Mouse (Mus musculus): ENCODE data around the gene Entpd4b.
"Not testable (repeated sequence)": the region's sequence is repeated elsewhere in the genome, so short reads cannot be mapped to it uniquely, and the experiment has no call there.

The Entpd4b gene

DNA sequence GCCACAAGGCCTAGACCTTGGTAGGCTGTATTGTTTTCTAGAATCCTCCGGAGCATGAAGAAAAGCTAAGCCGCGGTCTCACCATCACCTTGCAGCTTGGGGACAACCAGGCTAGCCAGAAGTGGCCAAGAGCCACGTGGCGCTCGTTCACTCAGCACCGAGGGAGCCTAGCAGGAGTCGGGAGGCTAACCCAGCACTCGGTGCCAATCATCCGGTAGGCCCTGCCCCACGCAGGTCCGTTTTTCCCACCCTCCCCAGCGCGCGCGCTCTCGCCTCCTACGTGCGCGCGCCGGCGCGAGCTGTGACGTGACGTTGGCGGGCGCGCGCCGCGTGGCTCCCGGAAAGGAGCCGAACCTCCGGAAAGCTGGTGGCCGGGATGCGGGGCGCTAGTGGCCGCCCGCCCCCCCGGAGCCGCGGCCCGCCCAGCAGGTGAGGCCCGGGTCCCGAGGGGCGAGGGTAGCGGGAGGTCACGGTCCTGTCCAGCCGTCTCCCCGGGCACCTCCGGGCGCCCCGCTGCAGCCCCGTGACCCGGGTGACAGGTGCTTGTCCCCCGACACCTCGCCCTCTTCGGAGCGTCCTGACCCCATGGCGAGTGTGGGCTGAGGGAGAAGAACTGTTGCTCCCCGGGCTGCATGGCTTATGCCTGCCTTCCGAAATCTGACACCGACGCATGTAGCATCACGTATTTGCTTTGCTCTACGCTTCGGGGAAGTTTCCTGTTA is at the start of gene Entpd4b:
Gene Entpd4b, plus strand, starts transcription at position 315 of the 722 bp plus-strand sequence.
- not testable (repeated sequence) for DNase-seq (ENCODE audit: low spot score in 2 of 2)

GRCm38 (mm10) chr14:69507000-69507399 is 48.2 kb upstream of the Entpd4b start:
- not testable (repeated sequence) for DNase-seq (ENCODE audit: low spot score in 2 of 2)

DNA sequence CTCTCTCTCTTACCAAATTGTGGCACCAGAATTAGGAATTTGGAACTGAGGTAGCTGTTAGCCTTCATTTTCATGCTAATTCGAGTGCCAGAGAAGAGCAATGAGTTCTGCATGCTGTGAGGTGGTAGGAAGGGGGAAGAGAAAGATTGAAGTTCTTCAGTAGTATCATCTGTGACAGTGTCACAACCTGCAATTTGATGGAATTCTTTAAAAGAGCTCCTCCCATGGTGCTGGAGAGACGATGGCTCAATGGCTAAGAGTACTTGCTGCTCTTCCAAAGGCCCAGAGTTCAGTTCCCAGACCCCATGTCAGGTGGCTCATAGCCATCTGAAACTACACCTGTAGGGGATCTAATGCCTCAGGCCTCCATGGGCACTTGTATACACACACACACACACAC is 42.8 kb upstream of the Entpd4b start, which contains the start of gene Gm27179:
Gene Gm27179, minus strand, starts transcription at position 101 of the 400 bp plus-strand sequence.
- DNase-seq (ENCODE audit: low spot score in 2 of 2): not testable (repeated sequence)

DNA sequence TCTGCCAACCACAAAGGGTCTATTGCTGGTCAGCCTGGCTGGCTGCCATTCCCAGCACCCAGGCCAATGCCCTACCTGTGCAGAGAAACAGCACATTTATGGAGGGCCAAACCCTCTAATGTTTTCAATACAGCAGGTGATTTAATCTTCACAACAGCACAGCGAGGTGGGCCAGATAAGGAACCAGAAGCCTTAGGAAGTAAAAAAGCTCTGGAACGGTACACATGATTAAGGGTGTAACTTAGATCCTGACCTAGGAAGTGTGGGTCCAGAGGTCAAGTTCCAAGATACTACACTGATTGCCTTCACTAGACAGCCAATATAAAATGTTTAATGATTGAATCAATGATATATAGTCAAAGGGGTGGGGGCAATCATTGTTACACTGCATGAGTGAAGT is 34.4 kb upstream of the Entpd4b start:
- DNase-seq (ENCODE audit: low spot score in 2 of 2): not testable (repeated sequence)

- not testable (repeated sequence) for DNase-seq (ENCODE audit: low spot score in 2 of 2)
Observed at GRCm38 (mm10) chr14:69523001-69523400, 32.2 kb upstream of the Entpd4b start.

DNA sequence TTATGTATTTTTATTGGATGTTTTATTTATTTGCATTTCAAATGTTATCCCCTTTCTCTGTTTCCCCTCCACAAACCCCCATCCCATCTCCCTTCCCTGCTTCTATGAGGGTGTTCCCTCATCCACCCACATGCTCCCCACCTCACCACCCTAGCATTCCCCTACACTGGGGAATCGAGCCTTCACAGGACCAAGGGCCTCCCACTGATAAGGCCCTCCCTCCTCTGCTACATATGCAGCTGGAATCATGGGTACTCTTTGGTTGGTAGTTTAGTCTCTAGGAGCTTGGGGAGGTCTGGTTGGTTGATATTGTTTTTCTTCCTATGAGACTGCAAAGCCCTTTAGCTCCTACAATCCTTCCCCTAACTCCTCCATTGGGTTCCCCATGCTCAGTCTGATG is 29.0 kb upstream of the Entpd4b start:
- DNase-seq (ENCODE audit: low spot score in 2 of 2): not testable (repeated sequence)

- not testable (repeated sequence) for DNase-seq (ENCODE audit: low spot score in 2 of 2)
Observed at GRCm38 (mm10) chr14:69536539-69536938, 18.7 kb upstream of the Entpd4b start.

GRCm38 (mm10) chr14:69540113-69540512 is 15.1 kb upstream of the Entpd4b start:
- DNase-seq (ENCODE audit: low spot score in 2 of 2): not testable (repeated sequence)

GRCm38 (mm10) chr14:69542695-69543094 is 12.5 kb upstream of the Entpd4b start:
- DNase-seq (ENCODE audit: low spot score in 2 of 2): not testable (repeated sequence)

DNA sequence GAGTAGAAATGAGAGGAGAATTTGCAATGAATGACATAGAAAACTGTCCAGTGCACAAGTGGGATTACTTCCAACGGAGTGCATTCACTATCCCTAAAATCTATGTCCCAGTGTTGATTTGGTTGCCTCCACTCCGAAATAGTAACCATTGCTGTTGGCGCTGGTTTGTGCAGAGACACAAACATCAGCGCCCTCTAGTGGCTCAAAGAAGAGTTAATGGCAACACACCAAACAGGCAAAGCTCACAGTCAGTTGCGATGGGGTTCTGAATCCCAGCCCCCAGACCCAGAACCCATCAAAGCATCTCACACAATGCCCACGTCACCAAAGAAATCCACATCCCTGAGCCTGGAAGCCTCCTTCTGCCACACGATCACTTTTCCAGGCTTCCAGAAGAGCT is 11.2 kb upstream of the Entpd4b start:
- DNase-seq (ENCODE audit: low spot score in 2 of 2): not testable (repeated sequence)

DNA sequence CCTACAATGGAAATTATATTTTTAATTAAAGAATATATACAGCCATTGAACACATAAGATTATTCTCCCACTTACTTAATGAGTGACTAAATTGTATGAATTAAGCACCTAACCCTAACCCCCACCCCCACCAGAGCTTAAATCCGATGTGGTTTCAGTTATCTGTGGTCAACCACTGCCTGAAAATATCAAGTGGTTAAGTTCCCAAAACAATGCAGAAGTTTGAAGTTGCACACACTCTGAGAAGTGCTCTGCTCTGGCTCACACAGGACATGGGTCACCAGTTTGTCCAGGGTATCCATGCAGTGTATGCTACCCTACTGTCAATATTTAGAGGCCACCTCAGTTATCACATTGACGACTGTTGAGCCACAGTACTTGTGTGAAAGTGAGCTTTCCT is 10.2 kb upstream of the Entpd4b start:
- not testable (repeated sequence) for DNase-seq (ENCODE audit: low spot score in 2 of 2)

DNA sequence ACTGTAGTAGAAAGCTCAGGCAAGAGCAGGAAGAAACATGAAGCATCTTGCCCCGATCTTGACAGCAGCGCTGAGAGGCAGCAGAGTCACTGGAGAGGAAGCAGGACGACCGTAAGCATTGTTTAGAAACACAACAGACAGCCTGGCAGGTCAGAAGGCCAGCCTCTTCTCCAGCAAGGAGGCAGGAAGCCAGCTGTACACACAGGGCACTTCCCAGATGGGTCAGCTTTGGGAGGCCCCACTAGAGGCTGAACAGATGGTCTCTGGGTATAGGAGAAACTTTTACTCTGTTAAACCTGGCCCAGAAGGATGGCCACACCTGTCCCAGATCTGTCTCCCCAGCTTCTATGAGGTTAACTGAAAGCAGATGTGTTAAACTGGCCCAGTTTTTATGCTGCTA is 7.9 kb upstream of the Entpd4b start:
- DNase-seq (ENCODE audit: low spot score in 2 of 2): not testable (repeated sequence)

DNA sequence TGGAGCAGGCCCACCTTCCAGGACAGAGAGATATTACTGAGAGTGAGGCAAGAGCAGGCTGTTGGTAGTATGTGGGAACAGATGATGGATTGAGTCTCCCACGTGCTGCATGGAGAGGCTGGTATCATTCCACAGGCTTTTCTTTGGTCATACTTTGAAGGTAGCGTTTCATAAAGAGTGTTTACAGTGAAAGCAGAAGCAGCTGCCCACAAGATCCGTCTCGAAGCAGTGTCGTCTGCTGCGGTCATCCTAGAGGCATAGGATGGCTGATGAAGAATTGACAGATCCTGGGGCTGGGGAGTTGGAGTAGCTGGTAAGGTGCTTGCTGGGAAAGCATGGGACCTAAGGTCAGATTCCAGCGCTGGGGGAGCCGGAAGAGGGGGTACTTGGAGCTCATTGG is 1.6 kb downstream of the Entpd4b start:
- DNase-seq (ENCODE audit: low spot score in 2 of 2): not testable (repeated sequence)

- not testable (repeated sequence) for DNase-seq (ENCODE audit: low spot score in 2 of 2)
Observed at GRCm38 (mm10) chr14:69557550-69557949, 2.3 kb downstream of the Entpd4b start.
